Mouse (Mus musculus): Measurements from ENCODE around the gene Smpd4. TPM values are rescaled to one million over a fixed set of nuclear protein-coding genes. Genes with fewer than 3 reads are reported as not detected.

Gene Smpd4
- 7.3 TPM for polyA plus RNA-seq (2014; fragmentation: Illumina TruSeq; extraction: RNeasy Lipid Tissue Mini Kit (QIAGEN cat#74804); ENCODE audit: insufficient read depth, low read depth, low replicate concordance)

GRCm38 (mm10) chr16:17619198-17620105, at the start of gene Smpd4:
Gene Smpd4, plus strand, starts transcription at chr16:17619354.

DNA sequence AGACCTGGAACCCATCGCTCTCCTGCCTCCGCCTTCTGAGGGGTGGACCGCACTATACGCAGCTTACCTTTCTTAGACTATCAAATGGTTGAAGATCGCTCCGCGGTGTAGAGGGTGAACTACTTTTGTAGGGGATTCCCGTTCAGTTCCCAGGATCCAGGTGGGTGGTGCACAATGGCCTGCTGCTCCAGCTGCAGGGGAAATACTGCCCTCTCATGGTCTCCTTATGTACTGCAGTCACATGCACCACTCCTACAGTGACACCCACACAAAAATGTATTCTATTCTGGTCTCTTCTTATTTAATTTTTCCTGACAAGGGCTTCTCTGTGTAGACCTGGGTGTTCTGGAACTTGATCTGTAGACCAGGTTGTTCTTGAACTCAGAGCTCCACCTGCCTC, 36.1 kb upstream of the Smpd4 start, which contains the start of gene Slc7a4:
Slc7a4 (minus strand) TSS at position 151 of the 400 bp plus-strand sequence.

DNA sequence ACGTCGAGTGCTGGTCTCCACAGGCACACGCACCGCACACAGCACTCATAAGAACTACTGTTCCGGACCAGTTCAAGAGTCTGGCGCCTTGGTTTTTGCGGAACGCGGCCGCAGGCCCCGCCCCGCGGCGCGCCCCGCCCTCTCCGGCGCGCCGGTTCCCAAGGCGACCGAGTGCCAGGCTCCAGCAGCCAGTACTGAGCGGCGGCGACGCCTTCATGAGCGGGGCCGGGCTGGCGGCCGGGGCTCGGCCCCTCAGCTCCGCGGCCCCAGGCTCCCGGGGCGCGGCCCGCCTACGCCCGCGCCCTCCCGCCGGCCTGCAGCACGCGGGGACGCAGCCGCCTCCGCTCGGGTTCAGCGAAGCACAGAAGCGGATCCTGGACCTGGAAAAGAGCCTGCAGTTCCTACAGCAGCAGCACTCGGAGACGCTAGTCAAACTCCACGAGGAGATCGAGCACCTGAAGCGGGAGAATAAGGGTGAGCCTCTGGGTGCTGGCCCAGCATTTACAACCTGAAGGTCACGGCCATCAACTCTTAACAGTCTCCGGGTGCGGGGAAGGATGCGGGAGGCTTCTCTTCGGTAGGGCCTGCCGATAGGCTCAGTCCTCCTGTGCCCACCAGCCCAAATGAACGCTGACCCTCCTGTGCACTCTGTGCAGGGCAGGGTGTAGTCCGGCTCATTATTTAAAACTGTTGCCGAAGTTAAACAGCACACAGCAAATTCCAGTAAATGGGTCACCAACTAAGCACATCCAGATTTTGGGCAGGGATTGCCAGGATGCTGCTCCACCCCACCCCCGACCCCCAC, 27.4 kb downstream of the Smpd4 start, which contains the start of gene Ccdc74a:
Ccdc74a (plus strand) TSS at position 161 of the 805 bp plus-strand sequence.

Other genes starting within 250 kb of the Smpd4 start
- gene Snap29, start 213.4 kb upstream of the Smpd4 start, polyA plus RNA-seq (2014; fragmentation: Illumina TruSeq; extraction: RNeasy Lipid Tissue Mini Kit (QIAGEN cat#74804); ENCODE audit: insufficient read depth, low read depth, low replicate concordance) = 15.6 TPM
- gene Pi4ka, start 213.0 kb upstream of the Smpd4 start, polyA plus RNA-seq (2014; fragmentation: Illumina TruSeq; extraction: RNeasy Lipid Tissue Mini Kit (QIAGEN cat#74804); ENCODE audit: insufficient read depth, low read depth, low replicate concordance) = 34.8 TPM
- gene Crkl, start 167.4 kb upstream of the Smpd4 start, polyA plus RNA-seq (2014; fragmentation: Illumina TruSeq; extraction: RNeasy Lipid Tissue Mini Kit (QIAGEN cat#74804); ENCODE audit: insufficient read depth, low read depth, low replicate concordance) = 12.3 TPM
- 0.99 TPM for gene Aifm3, start 129.7 kb upstream of the Smpd4 start, polyA plus RNA-seq (2014; fragmentation: Illumina TruSeq; extraction: RNeasy Lipid Tissue Mini Kit (QIAGEN cat#74804); ENCODE audit: insufficient read depth, low read depth, low replicate concordance)
- 42.2 TPM for gene Lztr1, start 110.7 kb upstream of the Smpd4 start, polyA plus RNA-seq (2014; fragmentation: Illumina TruSeq; extraction: RNeasy Lipid Tissue Mini Kit (QIAGEN cat#74804); ENCODE audit: insufficient read depth, low read depth, low replicate concordance)
- gene Thap7, start 88.2 kb upstream of the Smpd4 start, polyA plus RNA-seq (2014; fragmentation: Illumina TruSeq; extraction: RNeasy Lipid Tissue Mini Kit (QIAGEN cat#74804); ENCODE audit: insufficient read depth, low read depth, low replicate concordance) = 28.1 TPM
- 5.4 TPM for gene Lrrc74b, start 58.1 kb upstream of the Smpd4 start, polyA plus RNA-seq (2014; fragmentation: Illumina TruSeq; extraction: RNeasy Lipid Tissue Mini Kit (QIAGEN cat#74804); ENCODE audit: insufficient read depth, low read depth, low replicate concordance)
- 5.4 TPM for gene P2rx6, start 57.5 kb upstream of the Smpd4 start, polyA plus RNA-seq (2014; fragmentation: Illumina TruSeq; extraction: RNeasy Lipid Tissue Mini Kit (QIAGEN cat#74804); ENCODE audit: insufficient read depth, low read depth, low replicate concordance)
- 10.1 TPM for gene Slc7a4, start 36.1 kb upstream of the Smpd4 start, polyA plus RNA-seq (2014; fragmentation: Illumina TruSeq; extraction: RNeasy Lipid Tissue Mini Kit (QIAGEN cat#74804); ENCODE audit: insufficient read depth, low read depth, low replicate concordance)
- 5.2 TPM for gene Ccdc74a, start 27.1 kb downstream of the Smpd4 start, polyA plus RNA-seq (2014; fragmentation: Illumina TruSeq; extraction: RNeasy Lipid Tissue Mini Kit (QIAGEN cat#74804); ENCODE audit: insufficient read depth, low read depth, low replicate concordance)
- gene Med15, start 113.5 kb downstream of the Smpd4 start, polyA plus RNA-seq (2014; fragmentation: Illumina TruSeq; extraction: RNeasy Lipid Tissue Mini Kit (QIAGEN cat#74804); ENCODE audit: insufficient read depth, low read depth, low replicate concordance) = 16.6 TPM
- gene Klhl22, start 140.3 kb downstream of the Smpd4 start, polyA plus RNA-seq (2014; fragmentation: Illumina TruSeq; extraction: RNeasy Lipid Tissue Mini Kit (QIAGEN cat#74804); ENCODE audit: insufficient read depth, low read depth, low replicate concordance) = 18.9 TPM
- gene Scarf2, start 177.9 kb downstream of the Smpd4 start, polyA plus RNA-seq (2014; fragmentation: Illumina TruSeq; extraction: RNeasy Lipid Tissue Mini Kit (QIAGEN cat#74804); ENCODE audit: insufficient read depth, low read depth, low replicate concordance) = 31.5 TPM
- gene B830017H08Rik, start 213.8 kb downstream of the Smpd4 start, polyA plus RNA-seq (2014; fragmentation: Illumina TruSeq; extraction: RNeasy Lipid Tissue Mini Kit (QIAGEN cat#74804); ENCODE audit: insufficient read depth, low read depth, low replicate concordance) = not detected
- 3.9 TPM for gene Car15, start 219.0 kb downstream of the Smpd4 start, polyA plus RNA-seq (2014; fragmentation: Illumina TruSeq; extraction: RNeasy Lipid Tissue Mini Kit (QIAGEN cat#74804); ENCODE audit: insufficient read depth, low read depth, low replicate concordance)